Comparison of ENCODE assay signal across 8 mouse cellular contexts in genomic region chr10:99266025-99266424, GRCm38 (mm10). TPM values are rescaled to one million over a fixed set of nuclear protein-coding genes. Genes with fewer than 3 reads are reported as not detected.
DNase-seq lines count a peak whose midpoint lies in the region; ATAC-seq and TF ChIP-seq lines count a peak whose summit lies in the region.

No protein-coding gene starts in this region.

- peak overlapping the region; percentile 89 for H3K4me2 ChIP-seq in heart, embryonic 13.5 days
- H3K4me2 ChIP-seq in limb, embryonic 12.5 days: peak overlapping the region; percentile 88
- H3K4me2 ChIP-seq in neural tube, embryonic 14.5 days (ENCODE audit: low read depth, low read length): peak overlapping the region; percentile 71

- H3K36me3 ChIP-seq in heart, embryonic 13.5 days: peaks cover 21% of the 10 kb centered on the region
- peaks cover 30% of the 10 kb centered on the region for H3K36me3 ChIP-seq in E14TG2a.4 (ENCODE audit: insufficient read depth, low read length)
- H3K36me3 ChIP-seq in forebrain, embryonic 10.5 days (replicated peaks): peaks cover 31% of the 10 kb centered on the region
- H3K36me3 ChIP-seq in limb, embryonic 12.5 days: peaks cover 7% of the 10 kb centered on the region
- H3K36me3 ChIP-seq in neural tube, embryonic 14.5 days (ENCODE audit: control insufficient read depth, insufficient read depth, low read length): no peaks in the 10 kb centered on the region

- peak overlapping the region; percentile 95 for H3K4me3 ChIP-seq in heart, embryonic 13.5 days
- peak overlapping the region; percentile 97 for H3K4me3 ChIP-seq in E14TG2a.4 (replicated peaks; ENCODE audit: low read length)
- peak overlapping the region; percentile 77 for H3K4me3 ChIP-seq in forebrain, embryonic 10.5 days
- peak overlapping the region; percentile 83 for H3K4me3 ChIP-seq in limb, embryonic 12.5 days (replicated peaks)
- H3K4me3 ChIP-seq in neural tube, embryonic 14.5 days (ENCODE audit: low read depth, low read length): peak overlapping the region; percentile 66

- H3K9ac ChIP-seq in heart, embryonic 13.5 days: peak overlapping the region; percentile 98
- peak overlapping the region; percentile 98 for H3K9ac ChIP-seq in limb, embryonic 12.5 days (replicated peaks)
- H3K9ac ChIP-seq in neural tube, embryonic 14.5 days (replicated peaks; ENCODE audit: low read depth, low read length): no peak overlapping the region

- WGBS in heart, embryonic 13.5 days: 39% methylated on average over 14 of the region's 14 CpGs
- WGBS in forebrain, embryonic 10.5 days: 24% methylated on average over 14 of the region's 14 CpGs
- 15% methylated on average over 14 of the region's 14 CpGs for WGBS in limb, embryonic 12.5 days
- WGBS in neural tube, embryonic 14.5 days: 22% methylated on average over 14 of the region's 14 CpGs

- ATAC-seq in heart, embryonic 13.5 days (ENCODE audit: extremely low read depth, insufficient number of reproducible peaks, low FRiP score, low TSS enrichment): no peak
- no peak for ATAC-seq in limb, embryonic 12.5 days (ENCODE audit: insufficient number of reproducible peaks, insufficient read depth, low FRiP score, low TSS enrichment, low read depth)
- no peak for ATAC-seq in neural tube, embryonic 14.5 days (ENCODE audit: low read depth)

- TF ChIP-seq CTCF in E14TG2a.4 (conservative IDR thresholded peaks at IDR 0.05; ENCODE audit: low read length): no peak

- no peaks in the 10 kb centered on the region for H3K27me3 ChIP-seq in heart, embryonic 13.5 days (replicated peaks)
- no peaks in the 10 kb centered on the region for H3K27me3 ChIP-seq in E14TG2a.4 (ENCODE audit: insufficient read depth, low read length)
- H3K27me3 ChIP-seq in forebrain, embryonic 10.5 days (ENCODE audit: poor library complexity, severe bottlenecking): peaks cover 23% of the 10 kb centered on the region
- no peaks in the 10 kb centered on the region for H3K27me3 ChIP-seq in limb, embryonic 12.5 days
- no peaks in the 10 kb centered on the region for H3K27me3 ChIP-seq in neural tube, embryonic 14.5 days (ENCODE audit: control insufficient read depth, insufficient read depth, low read length)

- H3K9me3 ChIP-seq in heart, embryonic 13.5 days: no peaks in the 10 kb centered on the region
- no peaks in the 10 kb centered on the region for H3K9me3 ChIP-seq in E14TG2a.4 (ENCODE audit: low read length)
- H3K9me3 ChIP-seq in forebrain, embryonic 10.5 days: no peaks in the 10 kb centered on the region
- H3K9me3 ChIP-seq in limb, embryonic 12.5 days: no peaks in the 10 kb centered on the region
- no peaks in the 10 kb centered on the region for H3K9me3 ChIP-seq in neural tube, embryonic 14.5 days (ENCODE audit: control insufficient read depth, low read length)

- no peak for DNase-seq in heart, postnatal 4 days
- DNase-seq in forebrain, embryonic 10.5 days (ENCODE audit: extremely low spot score, low spot score): peak; percentile 40
- no peak for DNase-seq in layer of hippocampus, adult 9-10 months (ENCODE audit: low spot score)
- no peak for DNase-seq in thymus, postnatal 0 days (ENCODE audit: low spot score)

- H3K4me1 ChIP-seq in heart, embryonic 13.5 days: peaks cover 47% of the 10 kb centered on the region
- peaks cover 60% of the 10 kb centered on the region for H3K4me1 ChIP-seq in E14TG2a.4 (replicated peaks; ENCODE audit: low read depth, low read length)
- peaks cover 96% of the 10 kb centered on the region for H3K4me1 ChIP-seq in forebrain, embryonic 10.5 days
- H3K4me1 ChIP-seq in limb, embryonic 12.5 days (replicated peaks): peaks cover 46% of the 10 kb centered on the region
- peaks cover 15% of the 10 kb centered on the region for H3K4me1 ChIP-seq in neural tube, embryonic 14.5 days (ENCODE audit: control insufficient read depth, insufficient read depth, low read length)

- peak overlapping the region; percentile 97 for H3K27ac ChIP-seq in heart, embryonic 13.5 days (replicated peaks)
- H3K27ac ChIP-seq in forebrain, embryonic 10.5 days: peak overlapping the region; percentile 98
- peak overlapping the region; percentile 99 for H3K27ac ChIP-seq in limb, embryonic 12.5 days
- H3K27ac ChIP-seq in neural tube, embryonic 14.5 days (ENCODE audit: low read depth, low read length): no peak overlapping the region

RNA-seq across cellular contexts. Expression of gene Dusp6, which starts 3.0 kb away (rescaled TPM):
- polyA plus RNA-seq in heart, embryonic 13.5 days (2015; fragmentation: Nextera tagmentation; extraction: Ambion mirVana): 39.4 and 40.6 TPM in 2 replicates
- 10 to 100 TPM; 37.0 to 38.2 TPM for total RNA-seq in heart, postnatal 4 days (2021)
- polyA plus RNA-seq in forebrain, embryonic 10.5 days (2016; fragmentation: Nextera tagmentation; extraction: Ambion mirVana): 97.6 and 116 TPM in 2 replicates
- polyA plus RNA-seq in limb, embryonic 12.5 days (2016; fragmentation: Nextera tagmentation; extraction: Ambion mirVana): 117 and 122 TPM in 2 replicates
- polyA plus RNA-seq in neural tube, embryonic 14.5 days (2014; fragmentation: Nextera tagmentation; extraction: Ambion mirVana): 20.3 and 27.6 TPM in 2 replicates
- polyA plus RNA-seq in thymus, postnatal 0 days (2015; fragmentation: Nextera tagmentation; extraction: Ambion mirVana): 33.7 and 34.4 TPM in 2 replicates
